Mouse (Mus musculus) brain, embryonic 14.5 days (tissue): ENCODE data around the gene Gins2.

Source experiments
- CTCF ChIP-seq: fragments of 200-500 bp; IDR thresholded peaks from 2 replicates; pipeline ENCODE4 v1.5.1; 2012; ENCODE audit warnings: inconsistent platforms, mild to moderate bottlenecking, moderate library complexity, borderline replicate concordance; ENCODE audit not compliant: insufficient read depth, insufficient read length; ENCODE audit errors: extremely low read depth
- POLR2A ChIP-seq: fragments of 200-500 bp; IDR thresholded peaks from 2 replicates; pipeline ENCODE4 v1.6.1; 2012; ENCODE audit warnings: mild to moderate bottlenecking, inconsistent platforms, borderline replicate concordance; ENCODE audit not compliant: poor library complexity, insufficient read depth, insufficient read length, severe bottlenecking; ENCODE audit errors: extremely low read depth

DNA sequence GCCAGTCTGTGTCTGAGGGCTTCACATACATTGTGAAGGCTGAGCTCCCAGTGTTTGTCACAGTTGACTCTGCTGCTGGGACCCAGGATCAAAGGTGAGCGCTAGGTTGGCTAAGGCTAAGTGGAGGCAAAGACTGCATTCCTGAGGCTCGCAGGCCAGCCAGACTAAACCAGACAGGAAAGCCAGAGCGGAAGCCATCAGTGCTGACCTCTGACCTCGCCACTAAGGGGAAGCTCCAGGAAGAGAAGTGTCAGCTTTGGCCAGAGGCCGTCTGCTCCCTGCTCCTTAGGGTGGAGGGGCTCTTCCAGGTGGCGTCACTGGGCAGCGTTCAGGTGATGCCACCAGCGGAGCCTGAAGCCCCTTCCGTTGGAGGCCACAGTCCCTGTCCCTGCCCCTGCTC lies 13.3 kb downstream of the Gins2 start:
- TF ChIP-seq POLR2A (no peak), CTCF (no peak)
